Mouse (Mus musculus) liver, embryonic 14.5 days (tissue): Measurements from ENCODE around the gene Ptprr. TPM values are rescaled to one million over a fixed set of nuclear protein-coding genes. Genes with fewer than 3 reads are reported as not detected.

Experiments
- ATAC-seq: fragments of 200-750 bp; cut with Nextera tagmentation; 2 replicates; pipeline ENCODE4 v1.8.0; 2017; ENCODE audit warnings: moderate number of reproducible peaks, mild to moderate bottlenecking, moderate library complexity; ENCODE audit not compliant: insufficient read depth
- DNase-seq, 3 experiments: peaks; one replicate each; pipeline ENCODE4 v3.0.0-alpha.2; 2012 to 2013; ENCODE audit warnings: low read depth in 3 of 3, low spot score in 3 of 3
- H3K27ac ChIP-seq: fragments of 300-500 bp; sonication (generic); 2 replicates; pipeline ENCODE4 v1.5.1; 2014; ENCODE audit warnings: moderate library complexity, mild to moderate bottlenecking, control low read depth, inconsistent platforms
- H3K27me3 ChIP-seq: fragments of 300-500 bp; sonication (generic); 2 replicates; pipeline ENCODE4 v1.6.1; 2014; ENCODE audit warnings: mild to moderate bottlenecking, low read length, moderate library complexity; ENCODE audit not compliant: control insufficient read depth, insufficient read depth
- H3K36me3 ChIP-seq: fragments of 300-500 bp; sonication (generic); replicated peaks from 2 replicates; pipeline ENCODE4 v1.6.1; 2014; ENCODE audit warnings: low read depth; ENCODE audit not compliant: control insufficient read depth, insufficient read depth
- H3K4me1 ChIP-seq, 2 experiments: fragments of 200-500 bp in 1 of 2; fragments of 300-500 bp in 1 of 2; sonication (generic) in 1 of 2; replicated peaks; 2 replicates each; pipeline ENCODE4 v1.6.1; 2012 to 2014; ENCODE audit warnings: antibody characterized with exemption in 1 of 2, inconsistent platforms in 1 of 2, low read length in 1 of 2; ENCODE audit not compliant: control insufficient read depth in 2 of 2, insufficient read depth in 2 of 2
- H3K4me2 ChIP-seq: fragments of 300-500 bp; sonication (generic); 2 replicates; pipeline ENCODE4 v1.6.1; 2014; ENCODE audit warnings: low read depth, mild to moderate bottlenecking, control low read depth, moderate library complexity
- H3K4me3 ChIP-seq, 2 experiments: fragments of 200-500 bp in 1 of 2; fragments of 300-500 bp in 1 of 2; sonication (generic) in 1 of 2; 2 replicates each; pipeline ENCODE4 v1.5.1; 2012 to 2014; ENCODE audit warnings: low read depth in 2 of 2, low read length in 2 of 2, mild to moderate bottlenecking in 2 of 2, control low read depth in 1 of 2, inconsistent platforms in 1 of 2, moderate library complexity in 1 of 2; ENCODE audit not compliant: insufficient read depth in 1 of 2
- H3K9ac ChIP-seq: fragments of 300-500 bp; sonication (generic); replicated peaks from 2 replicates; pipeline ENCODE4 v1.6.1; 2014; ENCODE audit warnings: mild to moderate bottlenecking, control low read depth, moderate library complexity
- H3K9me3 ChIP-seq: fragments of 300-500 bp; sonication (generic); 2 replicates; pipeline ENCODE4 v1.6.1; 2016; ENCODE audit warnings: low read length, mixed read lengths; ENCODE audit not compliant: control insufficient read depth
- CTCF ChIP-seq: IDR thresholded peaks from 2 replicates; pipeline ENCODE4 v1.5.1; 2016; ENCODE audit warnings: antibody characterized with exemption, low read depth, control low read depth
- EP300 ChIP-seq: IDR thresholded peaks from 2 replicates; pipeline ENCODE4 v1.6.1; 2016; ENCODE audit warnings: antibody characterized with exemption, low read depth
- WGBS: fragments of 180-500 bp; shearing (Covaris S2); extraction: QIAGEN DNeasy Blood & Tissue Kit; methylation state at CpG from one replicate; pipeline ENCODE4 v1.1.7; 2014; ENCODE audit not compliant: insufficient replicate concordance; 5-methylcytosine and 5-hydroxymethylcytosine counted together
- polyA plus RNA-seq, 2 experiments: library from polyadenylated mRNA; depleted of rRNA in 1 of 2; stranded (reverse) in 1 of 2; unstranded in 1 of 2; fragments of >200 nt; fragmentation: Nextera tagmentation in 1 of 2; extraction: Ambion mirVana in 1 of 2; gene quantifications; 2 replicates each; pipeline versions ENCODE4 v1.2.1 to v1.2.3; 2012 to 2014

The Ptprr gene
- polyA plus RNA-seq, 2 experiments: 0.03 to 0.19 TPM

DNA sequence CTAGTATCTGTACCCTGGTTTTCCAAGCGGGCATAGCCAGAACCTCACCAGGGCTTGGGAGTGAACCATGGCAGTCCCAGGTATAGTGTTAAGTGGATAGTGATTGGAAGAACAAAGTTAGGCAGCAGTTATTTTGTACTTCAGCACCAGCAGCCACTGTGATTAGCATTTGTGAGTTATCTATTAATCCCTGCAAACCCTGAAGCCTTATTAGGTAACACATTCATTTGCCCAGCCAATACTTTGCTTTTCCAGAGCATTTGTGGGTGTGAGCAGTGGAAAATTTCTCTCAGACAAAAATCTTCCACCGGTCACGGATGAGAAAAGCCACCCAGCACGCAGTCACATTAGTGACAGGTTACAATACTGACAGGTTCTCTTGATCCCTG lies 249.4 kb downstream of the Ptprr start:
- DNase-seq (no peak), ATAC-seq (0 out of 2 replicates have a peak, but pooled peaks have one; percentile 37)
- Histone ChIP-seq H3K9ac (no peak overlapping the region), H3K4me1 (peaks cover 0 to 20% of the 10 kb centered on the region in 2 experiments; a peak in 2 of 4 replicates), H3K27ac (no peak overlapping the region), H3K4me2 (no peak overlapping the region), H3K4me3 (no peak overlapping the region), H3K27me3 (no peaks in the 10 kb centered on the region), H3K36me3 (no peaks in the 10 kb centered on the region), H3K9me3 (no peaks in the 10 kb centered on the region)
- no peak for TF ChIP-seq CTCF
- TF ChIP-seq EP300: no peak
- WGBS: 47% methylated on average over 4 of the region's 4 CpGs

DNA sequence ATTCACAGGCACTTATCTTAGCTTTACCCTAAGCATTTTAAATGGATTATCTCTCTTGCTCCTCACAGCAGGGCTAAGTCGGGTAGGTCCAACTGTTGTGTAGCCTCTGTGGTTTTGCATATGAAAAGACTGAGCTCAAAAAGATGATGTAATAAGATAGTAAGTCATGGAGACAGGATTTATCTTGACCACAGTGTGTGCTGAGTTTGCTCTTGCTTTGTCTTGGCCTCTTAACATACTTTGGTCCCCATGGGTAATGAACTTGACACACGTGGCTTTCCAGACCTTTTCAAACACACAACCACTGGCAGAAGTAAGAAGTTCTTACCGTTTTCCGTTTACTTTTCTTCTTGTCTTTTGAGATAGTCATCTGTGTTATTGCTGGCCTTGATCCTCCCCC lies 250.3 kb downstream of the Ptprr start:
- no peak for ATAC-seq
- no peak overlapping the region for H3K4me3 ChIP-seq

DNA sequence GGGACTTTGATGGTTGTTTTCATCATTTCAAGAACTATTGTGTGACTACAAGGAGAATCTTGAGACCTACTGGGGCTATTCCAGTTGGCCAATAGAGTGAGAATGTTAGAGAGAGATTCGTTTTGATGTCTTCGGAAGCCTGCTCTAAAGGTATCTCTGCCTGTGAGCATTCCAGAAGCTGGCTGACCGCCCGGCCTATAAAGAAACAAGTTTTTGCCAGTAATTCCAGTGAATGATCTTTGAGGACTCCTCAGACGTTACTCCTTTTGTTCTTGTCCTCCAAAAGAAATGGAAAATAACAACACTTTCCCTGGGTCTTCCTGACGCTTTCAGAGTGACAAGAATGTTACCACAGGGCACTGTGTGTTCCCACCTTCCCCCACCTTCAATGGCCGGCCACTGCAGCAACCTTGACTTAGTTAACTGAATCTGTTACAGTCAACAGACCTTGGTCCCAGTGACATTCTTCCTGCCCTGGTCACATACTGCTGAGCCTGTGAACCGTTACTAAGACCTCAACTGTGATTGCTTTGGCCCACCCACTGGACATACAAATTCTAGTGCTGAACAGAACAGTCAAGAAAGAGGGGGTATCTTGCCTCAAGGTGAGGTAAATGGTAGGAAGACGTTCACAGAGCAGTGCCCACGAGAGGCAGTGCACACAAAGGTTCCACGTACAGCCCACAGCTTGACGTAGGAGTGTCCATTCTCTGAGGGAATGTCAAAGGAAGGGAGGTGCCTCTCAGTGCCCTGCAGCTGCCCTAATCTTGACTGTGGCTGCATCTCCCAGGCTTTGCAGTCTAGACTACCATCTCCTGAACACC lies 252.8 kb downstream of the Ptprr start:
- WGBS: 52% methylated on average over 12 of the region's 12 CpGs
- TF ChIP-seq EP300 (no peak), CTCF (no peak)
- no peaks in the 10 kb centered on the region for H3K9me3 ChIP-seq
- H3K27me3 ChIP-seq: no peaks in the 10 kb centered on the region
- no peak overlapping the region for H3K9ac ChIP-seq
- no peak for ATAC-seq
- DNase-seq: no peak
- H3K4me3 ChIP-seq: no peak overlapping the region
- no peak overlapping the region for H3K27ac ChIP-seq
- H3K36me3 ChIP-seq: no peaks in the 10 kb centered on the region
- H3K4me2 ChIP-seq: no peak overlapping the region
- H3K4me1 ChIP-seq: peaks cover 0 to 19% of the 10 kb centered on the region in 2 experiments; a peak in 2 of 4 replicates

More for the DNA sequence above, 250.3 kb downstream of the Ptprr start:
- TF ChIP-seq EP300 (no peak), CTCF (no peak)
- H3K9me3 ChIP-seq: no peaks in the 10 kb centered on the region
- H3K36me3 ChIP-seq: no peaks in the 10 kb centered on the region
- 25% methylated on average over 4 of the region's 4 CpGs for WGBS
- no peak overlapping the region for H3K4me2 ChIP-seq
- H3K9ac ChIP-seq: no peak overlapping the region
- H3K27me3 ChIP-seq: no peaks in the 10 kb centered on the region
- peaks cover 0 to 20% of the 10 kb centered on the region in 2 experiments; a peak in 2 of 4 replicates for H3K4me1 ChIP-seq
- DNase-seq: no peak
- no peak overlapping the region for H3K27ac ChIP-seq

- H3K4me2 ChIP-seq: no peak overlapping the region
- 67% methylated on average over 10 of the region's 10 CpGs for WGBS
- no peaks in the 10 kb centered on the region for H3K27me3 ChIP-seq
- H3K9me3 ChIP-seq: no peaks in the 10 kb centered on the region
- H3K9ac ChIP-seq: no peak overlapping the region
- ATAC-seq (no peak), DNase-seq (no peak)
- TF ChIP-seq EP300: no peak
- no peak for TF ChIP-seq CTCF
- H3K27ac ChIP-seq: no peak overlapping the region
- H3K4me3 ChIP-seq: no peak overlapping the region
- H3K36me3 ChIP-seq: no peaks in the 10 kb centered on the region
- H3K4me1 ChIP-seq: peaks cover 0 to 19% of the 10 kb centered on the region in 2 experiments; a peak in 2 of 4 replicates
Measured at GRCm38 (mm10) chr10:116271470-116271915, 253.5 kb downstream of the Ptprr start.

DNA sequence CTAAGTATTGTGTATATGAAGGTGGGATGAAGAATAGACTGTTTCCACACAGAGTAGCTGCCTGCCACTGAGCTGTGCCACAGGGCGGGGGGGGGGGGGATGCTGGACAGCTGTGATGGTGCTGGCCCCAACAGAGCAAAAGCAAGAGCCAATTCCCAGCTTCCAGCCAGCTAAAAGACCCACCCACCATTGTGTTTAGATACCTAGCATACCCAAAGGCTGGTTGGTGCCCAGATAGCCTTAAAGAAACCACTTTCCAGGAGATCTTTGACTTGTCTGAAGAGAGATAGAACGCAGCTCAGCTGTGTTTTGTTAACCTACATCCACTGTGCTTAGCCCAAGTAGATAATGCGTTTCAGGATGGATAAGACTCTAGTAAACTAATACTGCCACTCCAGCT lies 254.1 kb downstream of the Ptprr start:
- Histone ChIP-seq H3K36me3 (no peaks in the 10 kb centered on the region), H3K4me3 (no peak overlapping the region), H3K27ac (no peak overlapping the region), H3K27me3 (no peaks in the 10 kb centered on the region), H3K9me3 (no peaks in the 10 kb centered on the region), H3K9ac (no peak overlapping the region), H3K4me2 (no peak overlapping the region), H3K4me1 (peaks cover 0 to 16% of the 10 kb centered on the region in 2 experiments; a peak in 2 of 4 replicates)
- DNase-seq: no peak
- 49% methylated on average over 3 of the region's 3 CpGs for WGBS
- TF ChIP-seq EP300 (no peak), CTCF (no peak)
- ATAC-seq: no peak
